8 mouse cellular contexts compared by ENCODE assay signal in genomic region chr8:111536978-111537764, GRCm38 (mm10). TPM values are rescaled to one million over a fixed set of nuclear protein-coding genes. Genes with fewer than 3 reads are reported as not detected.
A peak's percentile ranks its signal among the peaks of the same experiment; 100 is the strongest.
DNase-seq lines count a peak whose midpoint lies in the region; ATAC-seq and TF ChIP-seq lines count a peak whose summit lies in the region.

No protein-coding gene starts in this region.

- ATAC-seq in embryonic facial prominence, embryonic 13.5 days (ENCODE audit: insufficient number of reproducible peaks, insufficient read depth, low FRiP score, low TSS enrichment, low read depth): 0 out of 2 replicates have a peak, but pooled peaks have one; percentile 48
- ATAC-seq in heart, postnatal 0 days (ENCODE audit: insufficient read depth, low read depth): peak; percentile 12
- peak; percentile 65 for ATAC-seq in neural tube, embryonic 12.5 days (ENCODE audit: low FRiP score, low read depth)

- WGBS in embryonic facial prominence, embryonic 13.5 days: under 1% methylated on average over 64 of the region's 64 CpGs
- WGBS in heart, postnatal 0 days: under 1% methylated on average over 63 of the region's 64 CpGs
- under 1% methylated on average over 64 of the region's 64 CpGs for WGBS in neural tube, embryonic 12.5 days

- peaks cover 34% of the 10 kb centered on the region for H3K4me1 ChIP-seq in embryonic facial prominence, embryonic 13.5 days
- peaks cover 7% of the 10 kb centered on the region; the same call in 1 of the 2 replicates for H3K4me1 ChIP-seq in heart, postnatal 0 days (ENCODE audit: control insufficient read depth, insufficient read depth)
- H3K4me1 ChIP-seq in neural tube, embryonic 12.5 days: peaks cover 33% of the 10 kb centered on the region

- H3K9me3 ChIP-seq in embryonic facial prominence, embryonic 13.5 days: no peaks in the 10 kb centered on the region
- no peaks in the 10 kb centered on the region for H3K9me3 ChIP-seq in heart, postnatal 0 days (replicated peaks; ENCODE audit: control insufficient read depth, low read length)
- H3K9me3 ChIP-seq in neural tube, embryonic 12.5 days: no peaks in the 10 kb centered on the region

- H3K4me3 ChIP-seq in embryonic facial prominence, embryonic 13.5 days: peak overlapping the region; percentile 98
- peak overlapping the region; percentile 81 for H3K4me3 ChIP-seq in heart, postnatal 0 days (ENCODE audit: low read depth, low read length)
- H3K4me3 ChIP-seq in neural tube, embryonic 12.5 days: peak overlapping the region; percentile 99

- H3K4me2 ChIP-seq in embryonic facial prominence, embryonic 13.5 days: peak overlapping the region; percentile 70
- H3K4me2 ChIP-seq in heart, postnatal 0 days (ENCODE audit: low read depth, low read length): peak overlapping the region; percentile 86
- H3K4me2 ChIP-seq in neural tube, embryonic 12.5 days (replicated peaks): peak overlapping the region; percentile 81

- H3K36me3 ChIP-seq in embryonic facial prominence, embryonic 13.5 days: no peaks in the 10 kb centered on the region
- no peaks in the 10 kb centered on the region for H3K36me3 ChIP-seq in heart, postnatal 0 days (replicated peaks; ENCODE audit: control insufficient read depth, insufficient read depth, low read length)
- H3K36me3 ChIP-seq in neural tube, embryonic 12.5 days: peaks cover 2% of the 10 kb centered on the region; the same call in 1 of the 2 replicates

- H3K9ac ChIP-seq in embryonic facial prominence, embryonic 13.5 days: peak overlapping the region; percentile 98
- H3K9ac ChIP-seq in heart, postnatal 0 days (replicated peaks; ENCODE audit: low read depth, low read length): peak overlapping the region; percentile 87
- H3K9ac ChIP-seq in neural tube, embryonic 12.5 days: peak overlapping the region; percentile 98

- no peak for TF ChIP-seq CTCF in heart, postnatal 0 days (IDR thresholded peaks at IDR 0.05; ENCODE audit: low read depth)

- no peak for TF ChIP-seq EP300 in heart, postnatal 0 days (IDR thresholded peaks at IDR 0.05; ENCODE audit: low read depth)

- H3K27ac ChIP-seq in embryonic facial prominence, embryonic 13.5 days: peak overlapping the region; percentile 95
- peak overlapping the region; percentile 93 for H3K27ac ChIP-seq in heart, postnatal 0 days (ENCODE audit: low read depth)
- H3K27ac ChIP-seq in neural tube, embryonic 12.5 days: 0 out of 2 replicates have a peak overlapping the region, but pooled peaks have one; percentile 3

- DNase-seq in B cell, adult 2 months: peak; percentile 68
- peak; percentile 43 for DNase-seq in adrenal gland, postnatal 25 days
- DNase-seq in heart, postnatal 0 days (ENCODE audit: low spot score): no peak
- peak; percentile 40 to 64 for DNase-seq in kidney, postnatal 36 days
- DNase-seq in lung, adult 18-20 months: peak; percentile 53 to 56
- DNase-seq in thymus, adult 18-20 months: peak; percentile 68 to 74

- H3K27me3 ChIP-seq in embryonic facial prominence, embryonic 13.5 days: no peaks in the 10 kb centered on the region
- H3K27me3 ChIP-seq in heart, postnatal 0 days (ENCODE audit: control insufficient read depth, insufficient read depth, low read length): no peaks in the 10 kb centered on the region
- H3K27me3 ChIP-seq in neural tube, embryonic 12.5 days (replicated peaks): no peaks in the 10 kb centered on the region

RNA-seq across cellular contexts. Expression of gene Znrf1, which starts 1.3 kb away (rescaled TPM):
- 46.1 and 61.9 TPM in 2 replicates for total RNA-seq in adrenal gland, postnatal 25 days (2021)
- 36.2 and 51.5 TPM in 2 replicates for polyA plus RNA-seq in embryonic facial prominence, embryonic 13.5 days (2015; fragmentation: Nextera tagmentation; extraction: Ambion mirVana)
- total RNA-seq in heart, postnatal 0 days (2014; rRNA removed; ENCODE audit: low replicate concordance): 52.1 and 69.1 TPM in 2 replicates
- 13.9 and 15.1 TPM in 2 replicates for polyA plus RNA-seq in heart, postnatal 0 days (2015; fragmentation: Nextera tagmentation; extraction: Ambion mirVana)
- polyA plus RNA-seq in neural tube, embryonic 12.5 days (2016; fragmentation: Nextera tagmentation; extraction: Ambion mirVana): 113 and 118 TPM in 2 replicates

RNA-seq across cellular contexts. Expression of gene Wdr59, which starts 15.3 kb away (rescaled TPM):
- 12.9 and 15.0 TPM in 2 replicates for total RNA-seq in adrenal gland, postnatal 25 days (2021)
- 8.0 and 9.6 TPM in 2 replicates for polyA plus RNA-seq in embryonic facial prominence, embryonic 13.5 days (2015; fragmentation: Nextera tagmentation; extraction: Ambion mirVana)
- total RNA-seq in heart, postnatal 0 days (2014; rRNA removed; ENCODE audit: low replicate concordance): 3.2 and 6.5 TPM in 2 replicates
- polyA plus RNA-seq in heart, postnatal 0 days (2015; fragmentation: Nextera tagmentation; extraction: Ambion mirVana): 2.3 and 2.4 TPM in 2 replicates
- 6.3 and 6.8 TPM in 2 replicates for polyA plus RNA-seq in neural tube, embryonic 12.5 days (2016; fragmentation: Nextera tagmentation; extraction: Ambion mirVana)

Comparison
In these comparisons a context has a peak if more than half of its experiments do, and no peak if none do; other contexts are left out.
1. ATAC-seq: peak in every context shown above with its lines; median percentile 65 in neural tube, embryonic 12.5 days; 48 in embryonic facial prominence, embryonic 13.5 days; 12 in heart, postnatal 0 days.
2. H3K27ac ChIP-seq: peak in every context shown above with its lines; median percentile 95 in embryonic facial prominence, embryonic 13.5 days; 93 in heart, postnatal 0 days; 3 in neural tube, embryonic 12.5 days.